Mouse (Mus musculus): ENCODE data around the gene Plekha6.

Plekha6 gene

GRCm38 (mm10) chr1:133163820-133164431 lies at the start of gene Plekha6:
Gene Plekha6, plus strand, starts transcription at chr1:133164210.
- no peak for TF ChIP-seq GATA4 (IDR thresholded peaks at IDR 0.05; ENCODE audit: insufficient replicate concordance, low read length)

GRCm38 (mm10) chr1:133116108-133116507 lies 47.9 kb upstream of the Plekha6 start:
- no peak for TF ChIP-seq GATA4 (IDR thresholded peaks at IDR 0.05; ENCODE audit: insufficient replicate concordance, low read length)

DNA sequence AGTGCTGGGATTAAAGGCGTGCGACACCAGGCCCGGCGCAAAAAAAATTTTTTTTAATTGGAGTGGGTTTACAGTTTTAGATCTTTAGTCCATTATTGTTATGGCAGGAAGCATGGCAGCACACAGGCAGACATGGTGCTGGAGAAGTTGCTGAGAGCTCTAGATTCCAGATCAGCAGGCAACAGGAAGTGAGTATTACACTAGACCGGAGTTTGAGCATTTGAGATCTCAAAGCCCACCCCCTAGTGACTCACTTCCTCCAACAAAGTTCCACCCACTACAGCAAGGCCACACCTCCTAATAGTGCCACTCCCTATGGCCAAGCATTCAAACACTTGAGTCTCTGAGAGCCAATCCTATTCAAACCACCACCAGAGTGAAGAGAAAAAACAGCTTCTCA lies 45.9 kb upstream of the Plekha6 start:
- TF ChIP-seq GATA4 (IDR thresholded peaks at IDR 0.05; ENCODE audit: insufficient replicate concordance, low read length), result no peak

DNA sequence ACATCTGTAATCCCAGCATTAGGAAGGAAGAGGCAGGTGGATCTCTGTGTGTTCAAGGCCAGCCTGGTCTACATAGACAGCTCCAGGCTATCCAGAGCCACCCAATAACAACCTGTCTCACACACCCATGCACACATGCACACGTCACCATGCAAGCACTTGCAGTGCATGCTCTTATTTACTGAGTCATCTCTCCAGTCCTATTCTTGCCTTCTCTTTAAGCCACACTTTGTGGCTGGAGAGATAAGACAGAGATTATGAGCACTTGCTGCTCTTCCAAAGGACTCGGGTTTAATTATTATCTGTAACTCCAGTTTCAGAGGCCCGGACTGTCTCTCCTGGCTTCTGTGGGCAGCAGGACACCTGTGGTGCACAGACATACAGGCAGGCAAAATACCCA lies 45.2 kb upstream of the Plekha6 start:
- TF ChIP-seq GATA4 (IDR thresholded peaks at IDR 0.05; ENCODE audit: insufficient replicate concordance, low read length), result no peak

- TF ChIP-seq GATA4 (IDR thresholded peaks at IDR 0.05; ENCODE audit: insufficient replicate concordance, low read length), result no peak
Measured at GRCm38 (mm10) chr1:133119931-133120712, 43.9 kb upstream of the Plekha6 start.

GRCm38 (mm10) chr1:133121246-133121645 lies 42.8 kb upstream of the Plekha6 start:
- no peak for TF ChIP-seq GATA4 (IDR thresholded peaks at IDR 0.05; ENCODE audit: insufficient replicate concordance, low read length)

DNA sequence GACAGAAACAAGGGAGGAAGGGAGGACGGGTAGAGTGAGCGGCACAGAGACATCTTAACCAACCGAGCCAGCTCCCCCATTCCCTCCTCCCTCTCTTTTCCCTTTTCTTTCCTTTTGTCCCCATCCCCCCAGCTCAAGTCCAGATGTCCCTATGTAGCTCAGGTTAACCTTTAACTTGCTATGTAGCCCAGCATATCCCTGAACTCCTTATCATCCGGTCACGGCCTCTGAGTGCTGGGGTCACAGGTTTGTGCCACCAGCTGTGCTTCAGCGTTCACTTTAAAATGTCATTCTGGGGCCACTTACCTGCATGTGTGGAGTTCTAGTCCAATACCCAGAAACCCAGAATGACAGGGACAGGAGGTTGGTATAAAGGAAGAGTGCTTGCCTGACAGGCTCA lies 39.9 kb upstream of the Plekha6 start:
- TF ChIP-seq GATA4 (IDR thresholded peaks at IDR 0.05; ENCODE audit: insufficient replicate concordance, low read length), result peak; percentile 68; the same call in 1 of the 2 replicates

DNA sequence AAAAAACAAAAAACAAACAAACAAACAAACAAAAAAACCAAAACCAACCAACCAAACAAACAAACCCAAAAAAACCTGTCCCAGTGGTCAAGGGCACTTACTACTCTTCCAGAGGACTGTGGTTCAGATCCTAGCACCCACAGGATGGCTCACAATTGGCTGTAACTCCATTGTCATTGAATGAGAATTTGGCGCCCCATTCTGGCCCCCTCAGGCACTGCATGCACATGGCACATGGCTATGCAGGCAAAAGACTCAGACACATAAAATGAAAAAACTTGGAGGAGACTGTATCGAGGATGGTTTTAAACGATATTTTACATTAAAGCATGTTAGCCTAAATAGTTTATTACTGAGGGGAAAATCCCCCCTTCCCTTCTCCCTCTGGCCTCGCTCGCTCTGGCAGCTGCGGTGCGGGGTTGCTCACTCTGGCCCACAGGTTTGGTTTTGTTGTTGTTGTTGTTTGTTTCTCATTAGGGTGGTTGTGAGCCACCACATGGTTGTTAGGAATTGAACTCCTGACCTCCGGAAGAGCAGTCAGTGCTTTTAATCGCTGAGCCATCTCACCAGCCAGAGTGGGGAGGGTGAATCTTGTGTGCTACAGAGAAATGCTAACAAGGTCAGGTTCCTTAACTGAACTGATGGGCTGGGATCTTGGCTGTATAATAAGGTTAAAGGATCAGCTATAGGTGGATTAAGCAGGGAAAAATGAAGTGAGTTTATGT lies 38.2 kb upstream of the Plekha6 start:
- no peak for TF ChIP-seq GATA4 (IDR thresholded peaks at IDR 0.05; ENCODE audit: insufficient replicate concordance, low read length)

GRCm38 (mm10) chr1:133126365-133126740 lies 37.7 kb upstream of the Plekha6 start:
- no peak for TF ChIP-seq GATA4 (IDR thresholded peaks at IDR 0.05; ENCODE audit: insufficient replicate concordance, low read length)

GRCm38 (mm10) chr1:133127328-133127727 lies 36.7 kb upstream of the Plekha6 start:
- peak; percentile 96; the same call in 1 of the 2 replicates for TF ChIP-seq GATA4 (IDR thresholded peaks at IDR 0.05; ENCODE audit: insufficient replicate concordance, low read length)

DNA sequence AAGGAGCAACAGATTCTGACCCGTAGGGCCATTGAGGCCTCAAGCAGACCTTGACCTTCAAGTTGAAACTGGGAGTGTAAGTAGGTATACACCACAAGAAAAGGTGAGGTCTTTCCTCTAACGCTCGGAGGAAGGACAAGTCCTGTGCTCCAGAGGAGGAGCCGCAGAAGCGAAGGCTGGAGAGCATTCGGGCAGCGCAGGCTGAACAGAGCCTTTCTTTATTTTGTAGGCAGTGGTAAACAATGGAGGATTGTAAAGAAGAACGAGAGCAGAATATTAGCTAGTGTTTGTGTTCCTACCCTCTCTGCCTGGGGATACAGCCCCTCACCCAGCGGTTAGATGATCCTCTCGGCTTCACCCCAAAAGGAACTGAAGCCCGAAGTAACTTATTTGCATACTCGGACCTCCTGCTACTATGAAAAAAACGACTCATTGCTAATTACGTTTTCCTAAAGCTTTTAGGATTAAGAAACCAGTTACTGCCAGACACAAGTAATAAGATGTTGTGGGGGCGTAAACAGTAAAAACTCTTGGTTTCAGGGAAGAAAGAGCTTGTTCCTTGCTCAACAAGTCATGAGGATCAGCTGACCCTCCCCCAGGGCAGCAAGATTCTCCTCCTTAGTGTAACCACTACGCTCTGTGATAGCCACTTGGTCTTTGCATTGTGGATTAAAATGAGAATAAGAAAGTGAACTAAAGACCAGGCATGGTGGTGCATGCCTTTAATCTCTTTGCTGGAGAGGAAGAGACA lies 34.4 kb upstream of the Plekha6 start:
- TF ChIP-seq GATA4 (IDR thresholded peaks at IDR 0.05; ENCODE audit: insufficient replicate concordance, low read length), result no peak

DNA sequence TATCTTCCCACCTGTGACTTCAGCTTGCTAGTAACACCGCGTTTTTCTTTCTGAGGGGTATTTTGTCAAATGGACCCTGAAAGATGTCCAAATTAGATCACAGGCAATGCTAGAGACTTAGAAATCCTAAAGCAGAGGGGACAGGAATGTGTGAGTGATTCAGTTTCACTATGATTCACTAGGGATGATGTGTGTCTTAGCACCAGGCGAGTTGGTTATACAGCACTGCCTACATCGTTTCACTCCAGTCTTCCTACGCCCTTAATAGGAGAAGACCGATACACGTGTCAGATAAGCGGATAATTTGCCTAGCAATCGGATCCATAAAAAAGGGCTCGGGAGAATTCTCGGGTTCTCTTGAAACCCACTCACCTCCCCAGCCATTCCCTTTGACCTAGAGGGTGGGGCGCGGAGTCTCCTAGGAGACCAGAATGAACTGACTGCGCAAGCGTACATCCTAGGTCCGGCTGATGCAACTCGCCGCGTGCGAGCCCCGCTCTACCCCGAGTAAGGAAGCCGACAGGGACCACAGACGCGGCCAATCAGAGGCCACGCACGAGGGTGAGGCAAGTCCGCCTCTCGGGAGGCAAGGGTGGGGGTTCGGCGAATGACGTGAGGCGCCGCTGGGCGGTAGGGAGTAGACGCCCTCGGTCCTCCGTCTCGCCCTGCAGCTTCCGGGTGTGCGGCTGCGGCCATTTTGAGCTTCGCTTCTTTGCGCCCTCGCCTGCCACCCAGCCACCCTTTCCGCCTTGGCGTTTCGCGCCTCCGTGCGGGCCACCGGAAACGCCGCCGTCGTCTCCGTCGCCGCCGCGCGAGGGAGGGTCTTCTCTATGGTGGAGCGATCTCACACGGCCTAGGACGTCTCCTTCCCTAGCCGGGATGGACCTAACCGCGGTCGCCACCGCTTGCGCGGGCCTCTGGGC lies 33.1 kb upstream of the Plekha6 start, which contains the start of gene Ppp1r15b:
Gene Ppp1r15b (plus strand): TSS at position 506 of the 923 bp plus-strand sequence.
- TF ChIP-seq GATA4 (IDR thresholded peaks at IDR 0.05; ENCODE audit: insufficient replicate concordance, low read length), result peak; percentile 70; the same call in 1 of the 2 replicates

GRCm38 (mm10) chr1:133131561-133131905 lies 32.5 kb upstream of the Plekha6 start:
- TF ChIP-seq GATA4 (IDR thresholded peaks at IDR 0.05; ENCODE audit: insufficient replicate concordance, low read length), result no peak; the same call in 1 of the 2 replicates

DNA sequence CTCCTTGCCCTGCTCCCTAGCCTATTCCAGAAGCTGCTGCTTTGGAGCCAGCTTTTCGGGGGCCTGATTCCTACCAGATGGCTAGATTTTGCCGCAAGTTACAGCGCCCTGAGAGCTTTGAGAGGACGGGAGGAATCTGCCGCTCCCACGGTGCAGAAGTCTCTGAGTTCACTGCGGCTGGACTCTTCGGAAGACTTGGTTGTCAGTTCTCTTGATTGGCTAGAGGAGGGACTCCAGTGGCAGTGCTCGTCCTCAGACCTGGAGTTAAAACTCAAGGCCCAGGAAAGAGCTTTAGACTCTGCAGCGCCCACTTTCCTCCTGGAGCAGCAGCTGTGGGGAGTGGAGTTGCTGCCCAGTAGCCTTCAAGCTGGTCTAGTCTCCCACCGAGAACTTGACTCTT lies 32.1 kb upstream of the Plekha6 start:
- no peak for TF ChIP-seq GATA4 (IDR thresholded peaks at IDR 0.05; ENCODE audit: insufficient replicate concordance, low read length)

Data from liver, adult (tissue).